Mouse (Mus musculus): ENCODE measurements around the gene Brsk2. TPM values are rescaled to one million over a fixed set of nuclear protein-coding genes. Genes with fewer than 3 reads are reported as not detected.

Brsk2 gene
- polyA plus RNA-seq, 1 experiment from 2014 or later = 0.40 TPM

DNA sequence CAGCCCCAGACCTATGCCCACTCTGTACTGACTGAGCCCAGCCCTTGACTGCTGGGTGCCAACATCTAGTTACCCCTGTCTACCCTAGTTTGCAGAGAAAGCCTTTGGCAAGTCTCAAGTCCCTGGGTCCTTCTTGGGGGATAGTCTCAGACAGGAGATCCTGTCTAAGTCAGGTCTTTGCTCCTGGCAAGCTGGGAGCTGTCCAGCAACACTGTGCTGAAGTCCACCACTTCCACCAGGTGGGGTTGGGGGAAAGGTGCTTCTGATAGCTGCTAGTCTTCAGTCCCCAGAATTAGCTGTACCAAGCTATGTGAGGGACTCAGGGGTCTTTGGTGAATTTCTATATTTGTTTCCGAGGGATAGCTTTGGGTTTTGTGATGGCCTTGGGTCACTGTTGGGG is 9.6 kb downstream of the Brsk2 start:
- H3K9me3 ChIP-seq (replicated peaks; ENCODE audit: control insufficient read depth, low read length) = no peaks in the 10 kb centered on the region
- 58% methylated on average over 1 of the region's 1 CpGs for WGBS (ENCODE audit: insufficient replicate concordance)
- no peaks in the 10 kb centered on the region for H3K4me1 ChIP-seq (ENCODE audit: control insufficient read depth, insufficient read depth, low read length)
- ATAC-seq (replicated peaks; ENCODE audit: insufficient number of reproducible peaks, low FRiP score, low TSS enrichment) = no peak
- H3K9ac ChIP-seq (ENCODE audit: low read depth, low read length) = no peak overlapping the region
- peaks cover 16% of the 10 kb centered on the region for H3K27me3 ChIP-seq (ENCODE audit: control insufficient read depth, insufficient read depth, low read length)
- H3K4me3 ChIP-seq (ENCODE audit: low read depth, low read length) = no peak overlapping the region
- no peaks in the 10 kb centered on the region for H3K36me3 ChIP-seq (ENCODE audit: control insufficient read depth, insufficient read depth, low read length)
- H3K27ac ChIP-seq (ENCODE audit: low read depth, low read length) = no peak overlapping the region
- no peak overlapping the region for H3K4me2 ChIP-seq

DNA sequence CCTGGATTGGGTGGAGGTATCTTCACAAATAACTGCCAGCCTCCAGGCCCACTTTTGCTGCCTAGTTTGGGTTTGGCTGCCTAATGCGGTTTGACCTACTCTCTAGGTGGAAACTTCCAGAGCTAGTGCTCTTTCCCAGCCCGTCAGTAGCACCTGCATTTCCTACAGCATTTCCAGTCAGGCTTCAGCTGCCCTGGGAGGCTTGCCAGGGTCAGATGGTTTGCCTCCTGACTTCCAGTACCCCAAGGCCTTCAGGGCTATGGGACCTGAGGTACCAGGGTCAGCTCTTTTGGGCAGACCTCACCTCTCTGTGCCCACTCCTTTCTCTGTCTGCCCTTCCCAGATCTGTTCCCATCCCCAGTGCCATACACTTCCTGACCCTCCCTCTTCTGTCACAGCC is 11.4 kb downstream of the Brsk2 start:
- ATAC-seq (replicated peaks; ENCODE audit: insufficient number of reproducible peaks, low FRiP score, low TSS enrichment) = no peak
- no peaks in the 10 kb centered on the region for H3K9me3 ChIP-seq (replicated peaks; ENCODE audit: control insufficient read depth, low read length)
- H3K4me3 ChIP-seq (ENCODE audit: low read depth, low read length) = no peak overlapping the region
- no peak overlapping the region for H3K9ac ChIP-seq (ENCODE audit: low read depth, low read length)
- H3K27ac ChIP-seq (ENCODE audit: low read depth, low read length) = no peak overlapping the region
- 83% methylated on average over 2 of the region's 2 CpGs for WGBS (ENCODE audit: insufficient replicate concordance)
- peaks cover 9% of the 10 kb centered on the region; the same call in 1 of the 2 replicates for H3K27me3 ChIP-seq (ENCODE audit: control insufficient read depth, insufficient read depth, low read length)
- H3K4me1 ChIP-seq (ENCODE audit: control insufficient read depth, insufficient read depth, low read length) = no peaks in the 10 kb centered on the region
- no peaks in the 10 kb centered on the region for H3K36me3 ChIP-seq (ENCODE audit: control insufficient read depth, insufficient read depth, low read length)
- no peak overlapping the region for H3K4me2 ChIP-seq

DNA sequence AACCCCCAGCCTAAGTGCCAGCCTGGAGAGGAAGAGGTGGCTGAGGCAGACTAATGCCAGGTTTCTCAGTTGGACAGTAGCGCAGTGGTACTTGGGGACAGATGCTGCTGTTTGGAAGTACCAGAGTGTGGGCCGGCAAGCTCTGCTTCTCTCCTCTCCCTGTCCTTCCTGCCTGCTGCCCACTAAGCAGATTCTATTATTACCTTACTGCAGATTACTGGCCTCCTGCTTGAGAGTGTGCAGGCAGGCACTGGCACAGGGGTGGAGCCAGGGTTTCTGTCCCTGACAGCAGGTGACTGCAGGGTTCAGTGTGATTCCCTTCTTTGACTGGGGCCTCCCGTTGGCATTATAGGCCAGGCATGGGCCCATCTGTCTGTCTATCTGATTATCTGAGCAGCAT is 11.9 kb downstream of the Brsk2 start:
- H3K9ac ChIP-seq (ENCODE audit: low read depth, low read length) = no peak overlapping the region
- no peaks in the 10 kb centered on the region for H3K9me3 ChIP-seq (replicated peaks; ENCODE audit: control insufficient read depth, low read length)
- H3K27ac ChIP-seq (ENCODE audit: low read depth, low read length) = no peak overlapping the region
- H3K27me3 ChIP-seq (ENCODE audit: control insufficient read depth, insufficient read depth, low read length) = peaks cover 6% of the 10 kb centered on the region; the same call in 1 of the 2 replicates
- no peaks in the 10 kb centered on the region for H3K4me1 ChIP-seq (ENCODE audit: control insufficient read depth, insufficient read depth, low read length)
- no peak overlapping the region for H3K4me3 ChIP-seq (ENCODE audit: low read depth, low read length)
- H3K36me3 ChIP-seq (ENCODE audit: control insufficient read depth, insufficient read depth, low read length) = no peaks in the 10 kb centered on the region
- WGBS (ENCODE audit: insufficient replicate concordance) = 74% methylated on average over 3 of the region's 3 CpGs
- no peak for ATAC-seq (replicated peaks; ENCODE audit: insufficient number of reproducible peaks, low FRiP score, low TSS enrichment)
- H3K4me2 ChIP-seq = no peak overlapping the region

DNA sequence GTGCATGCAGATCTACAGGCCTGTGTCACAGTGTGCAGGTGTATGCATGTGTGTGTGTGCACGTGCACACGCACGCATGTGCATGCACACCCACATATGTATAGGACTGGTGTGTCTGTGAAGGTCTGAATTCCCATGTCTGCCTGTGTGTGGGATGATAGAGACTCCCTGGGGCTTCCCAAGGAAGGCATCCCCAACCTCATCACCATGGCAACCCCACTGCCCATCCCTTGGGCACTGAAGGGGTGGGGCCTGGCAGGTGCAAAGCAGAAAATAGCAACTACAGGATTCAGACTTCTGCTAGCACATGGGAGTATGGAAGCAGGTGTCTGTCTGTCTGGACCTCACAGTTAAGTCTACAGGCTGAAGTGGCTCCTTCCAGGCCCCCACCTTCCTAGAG is 13.0 kb downstream of the Brsk2 start:
- H3K4me2 ChIP-seq = no peak overlapping the region
- no peaks in the 10 kb centered on the region for H3K4me1 ChIP-seq (ENCODE audit: control insufficient read depth, insufficient read depth, low read length)
- 0 out of 2 replicates have a peak, but pooled peaks cover under 1% of the 10 kb centered on the region for H3K27me3 ChIP-seq (ENCODE audit: control insufficient read depth, insufficient read depth, low read length)
- no peaks in the 10 kb centered on the region for H3K36me3 ChIP-seq (ENCODE audit: control insufficient read depth, insufficient read depth, low read length)
- no peaks in the 10 kb centered on the region for H3K9me3 ChIP-seq (replicated peaks; ENCODE audit: control insufficient read depth, low read length)
- WGBS (ENCODE audit: insufficient replicate concordance) = 84% methylated on average over 3 of the region's 3 CpGs
- ATAC-seq (replicated peaks; ENCODE audit: insufficient number of reproducible peaks, low FRiP score, low TSS enrichment) = no peak
- no peak overlapping the region for H3K9ac ChIP-seq (ENCODE audit: low read depth, low read length)
- H3K27ac ChIP-seq (ENCODE audit: low read depth, low read length) = no peak overlapping the region
- no peak overlapping the region for H3K4me3 ChIP-seq (ENCODE audit: low read depth, low read length)

DNA sequence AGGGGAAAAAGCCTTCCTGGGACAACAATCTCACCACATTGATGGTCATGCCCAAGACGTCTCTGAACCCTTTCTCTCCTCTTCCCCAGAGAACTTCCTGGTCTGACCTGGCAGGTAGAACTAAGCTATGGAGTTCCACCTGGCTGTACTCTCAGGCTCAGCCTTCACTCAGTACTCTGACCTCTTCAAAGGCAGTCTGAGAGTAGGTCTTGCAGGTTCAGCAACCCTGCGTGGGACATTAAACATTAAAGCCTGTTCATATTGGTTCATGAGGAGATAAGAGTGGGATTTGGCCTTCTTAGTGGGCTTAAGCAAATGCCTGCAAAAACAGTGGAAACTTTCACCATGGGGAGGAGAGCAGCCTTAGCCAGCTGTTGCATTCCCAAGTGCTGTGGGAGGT is 16.7 kb downstream of the Brsk2 start:
- no peak for ATAC-seq (replicated peaks; ENCODE audit: insufficient number of reproducible peaks, low FRiP score, low TSS enrichment)

DNA sequence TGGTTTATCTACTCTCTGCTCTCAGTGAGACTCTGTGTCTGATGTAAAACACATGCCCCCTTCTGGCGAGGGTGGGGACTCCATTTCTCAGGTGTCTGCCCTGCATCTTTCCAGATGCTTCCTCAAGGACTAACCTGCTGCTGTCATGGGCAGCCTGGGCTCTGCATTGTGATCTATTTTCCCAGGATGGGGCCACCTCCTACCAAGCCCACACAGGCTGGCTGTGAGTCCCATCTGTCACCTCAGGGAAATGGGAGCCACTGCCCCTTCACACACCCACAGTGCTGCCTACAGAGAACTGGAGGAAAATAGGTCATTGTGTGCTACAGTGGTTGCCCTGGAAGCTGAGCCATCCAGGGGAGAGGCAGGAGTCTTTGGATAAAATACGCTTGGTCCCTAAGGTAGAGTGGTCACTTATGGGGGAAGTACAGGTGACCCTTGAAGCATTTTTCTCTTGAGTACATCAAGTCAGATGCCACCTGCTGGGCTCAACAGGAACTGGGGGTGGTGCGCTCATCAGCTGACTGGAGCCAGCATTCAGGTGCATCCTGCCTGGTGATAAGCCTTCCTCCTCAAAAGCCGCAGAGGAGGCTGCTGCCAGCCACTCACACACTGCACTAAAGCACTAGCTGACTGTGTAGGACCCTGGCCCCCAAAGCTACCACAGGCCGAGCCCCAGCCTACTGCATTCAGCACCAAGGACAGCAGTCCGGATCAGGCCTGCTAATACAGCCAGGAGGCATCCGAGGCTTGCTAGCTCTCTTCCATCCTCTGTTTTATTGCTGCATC is 23.5 kb downstream of the Brsk2 start:
- H3K36me3 ChIP-seq (ENCODE audit: control insufficient read depth, insufficient read depth, low read length) = no peaks in the 10 kb centered on the region
- WGBS (ENCODE audit: insufficient replicate concordance) = 24% methylated on average over 7 of the region's 7 CpGs
- no peak overlapping the region for H3K9ac ChIP-seq (ENCODE audit: low read depth, low read length)
- H3K4me1 ChIP-seq (ENCODE audit: control insufficient read depth, insufficient read depth, low read length) = no peaks in the 10 kb centered on the region
- H3K9me3 ChIP-seq (replicated peaks; ENCODE audit: control insufficient read depth, low read length) = no peaks in the 10 kb centered on the region
- no peak overlapping the region for H3K4me2 ChIP-seq
- no peak overlapping the region for H3K4me3 ChIP-seq (ENCODE audit: low read depth, low read length)
- no peak overlapping the region for H3K27ac ChIP-seq (ENCODE audit: low read depth, low read length)
- ATAC-seq (replicated peaks; ENCODE audit: insufficient number of reproducible peaks, low FRiP score, low TSS enrichment) = no peak
- H3K27me3 ChIP-seq (ENCODE audit: control insufficient read depth, insufficient read depth, low read length) = peaks cover 3% of the 10 kb centered on the region; the same call in 1 of the 2 replicates

More for the DNA sequence above, 16.7 kb downstream of the Brsk2 start:
- Histone ChIP-seq H3K27me3 (ENCODE audit: control insufficient read depth, insufficient read depth, low read length) (peaks cover 3% of the 10 kb centered on the region), H3K36me3 (ENCODE audit: control insufficient read depth, insufficient read depth, low read length) (no peaks in the 10 kb centered on the region), H3K4me3 (ENCODE audit: low read depth, low read length) (no peak overlapping the region), H3K4me2 (no peak overlapping the region), H3K9ac (ENCODE audit: low read depth, low read length) (no peak overlapping the region), H3K4me1 (ENCODE audit: control insufficient read depth, insufficient read depth, low read length) (no peaks in the 10 kb centered on the region), H3K27ac (ENCODE audit: low read depth, low read length) (no peak overlapping the region), H3K9me3 (replicated peaks; ENCODE audit: control insufficient read depth, low read length) (no peaks in the 10 kb centered on the region)
- 76% methylated on average over 2 of the region's 2 CpGs for WGBS (ENCODE audit: insufficient replicate concordance)

DNA sequence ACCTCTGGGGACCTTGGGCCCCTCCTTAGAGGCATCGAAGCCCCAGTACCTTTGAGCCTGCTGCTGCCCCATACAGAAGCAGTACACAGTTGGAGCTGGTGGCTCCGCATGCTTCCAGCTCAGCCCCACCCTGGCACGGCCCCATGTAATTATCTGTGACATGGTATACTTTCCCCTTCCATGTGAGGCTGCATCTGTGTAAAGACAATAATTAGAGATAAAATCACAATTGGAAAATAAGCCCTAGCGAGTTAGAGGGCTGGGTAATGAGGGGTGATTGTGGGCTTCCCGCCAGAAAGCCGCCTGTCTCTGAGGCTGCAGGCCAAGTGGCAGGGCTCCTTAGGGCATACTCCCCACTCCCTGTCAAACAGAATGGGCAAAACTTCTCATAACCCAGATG is 28.5 kb downstream of the Brsk2 start:
- WGBS (ENCODE audit: insufficient replicate concordance) = 76% methylated on average over 6 of the region's 6 CpGs
- Histone ChIP-seq H3K9ac (ENCODE audit: low read depth, low read length) (no peak overlapping the region), H3K4me2 (no peak overlapping the region), H3K27me3 (ENCODE audit: control insufficient read depth, insufficient read depth, low read length) (no peaks in the 10 kb centered on the region), H3K27ac (ENCODE audit: low read depth, low read length) (no peak overlapping the region), H3K9me3 (replicated peaks; ENCODE audit: control insufficient read depth, low read length) (no peaks in the 10 kb centered on the region), H3K4me1 (ENCODE audit: control insufficient read depth, insufficient read depth, low read length) (no peaks in the 10 kb centered on the region), H3K36me3 (ENCODE audit: control insufficient read depth, insufficient read depth, low read length) (no peaks in the 10 kb centered on the region), H3K4me3 (ENCODE audit: low read depth, low read length) (no peak overlapping the region)
- no peak for ATAC-seq (replicated peaks; ENCODE audit: insufficient number of reproducible peaks, low FRiP score, low TSS enrichment)

DNA sequence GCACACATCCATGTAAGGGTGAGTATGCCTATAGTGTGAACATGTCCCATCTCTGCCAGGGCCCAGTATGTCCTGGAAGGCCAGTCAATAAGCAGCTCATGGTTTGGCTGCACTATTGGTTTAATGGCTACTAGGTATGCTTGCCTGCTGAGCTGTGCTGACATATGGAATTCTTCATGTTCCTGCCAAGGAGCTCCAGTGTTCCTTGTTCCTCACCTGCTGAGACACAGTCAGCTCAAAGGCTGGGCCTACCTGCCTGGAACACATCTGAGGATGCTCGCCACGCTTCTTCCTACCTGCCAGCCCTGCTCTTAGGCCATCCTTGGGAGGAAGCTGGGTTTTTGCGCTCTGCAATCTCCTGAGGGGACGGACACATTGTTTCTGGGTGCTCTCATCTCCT is 29.7 kb downstream of the Brsk2 start:
- H3K4me2 ChIP-seq = no peak overlapping the region
- no peaks in the 10 kb centered on the region for H3K9me3 ChIP-seq (replicated peaks; ENCODE audit: control insufficient read depth, low read length)
- H3K4me1 ChIP-seq (ENCODE audit: control insufficient read depth, insufficient read depth, low read length) = no peaks in the 10 kb centered on the region
- H3K27ac ChIP-seq (ENCODE audit: low read depth, low read length) = no peak overlapping the region
- ATAC-seq (replicated peaks; ENCODE audit: insufficient number of reproducible peaks, low FRiP score, low TSS enrichment) = no peak
- H3K27me3 ChIP-seq (ENCODE audit: control insufficient read depth, insufficient read depth, low read length) = no peaks in the 10 kb centered on the region
- H3K4me3 ChIP-seq (ENCODE audit: low read depth, low read length) = no peak overlapping the region
- WGBS (ENCODE audit: insufficient replicate concordance) = 88% methylated on average over 4 of the region's 4 CpGs
- H3K9ac ChIP-seq (ENCODE audit: low read depth, low read length) = no peak overlapping the region
- H3K36me3 ChIP-seq (ENCODE audit: control insufficient read depth, insufficient read depth, low read length) = no peaks in the 10 kb centered on the region

DNA sequence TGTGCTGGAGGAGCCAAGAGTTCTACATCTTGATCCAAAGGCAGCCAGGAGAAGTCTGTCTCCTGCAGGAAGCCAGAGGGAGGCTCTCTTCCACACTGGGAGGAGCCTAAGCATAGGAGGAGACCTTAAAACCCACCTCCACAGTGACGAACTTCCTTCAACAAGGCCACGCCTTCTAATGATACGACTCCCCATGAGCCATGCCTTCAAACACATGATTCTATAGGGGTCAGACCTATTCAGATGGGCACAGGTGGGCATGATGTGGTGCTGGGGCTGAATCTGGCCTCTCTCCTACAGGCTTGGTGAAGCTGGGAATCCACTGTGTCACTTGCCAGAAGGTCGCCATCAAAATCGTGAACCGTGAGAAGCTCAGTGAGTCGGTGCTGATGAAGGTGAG is 31.7 kb downstream of the Brsk2 start:
- H3K4me3 ChIP-seq (ENCODE audit: low read depth, low read length) = no peak overlapping the region
- no peaks in the 10 kb centered on the region for H3K27me3 ChIP-seq (ENCODE audit: control insufficient read depth, insufficient read depth, low read length)
- H3K27ac ChIP-seq (ENCODE audit: low read depth, low read length) = no peak overlapping the region
- no peaks in the 10 kb centered on the region for H3K4me1 ChIP-seq (ENCODE audit: control insufficient read depth, insufficient read depth, low read length)
- H3K4me2 ChIP-seq = no peak overlapping the region
- ATAC-seq (replicated peaks; ENCODE audit: insufficient number of reproducible peaks, low FRiP score, low TSS enrichment) = no peak
- H3K36me3 ChIP-seq (ENCODE audit: control insufficient read depth, insufficient read depth, low read length) = no peaks in the 10 kb centered on the region
- H3K9me3 ChIP-seq (replicated peaks; ENCODE audit: control insufficient read depth, low read length) = no peaks in the 10 kb centered on the region
- WGBS (ENCODE audit: insufficient replicate concordance) = 80% methylated on average over 7 of the region's 7 CpGs
- H3K9ac ChIP-seq (ENCODE audit: low read depth, low read length) = no peak overlapping the region
